Mouse (Mus musculus) 3T3-L1 (cell line): ENCODE data around the gene Camkmt.

Source experiments
- DNase-seq: peaks from one replicate; pipeline ENCODE4 v3.0.0-alpha.2; 2015; ENCODE audit warnings: low read depth, low spot score

Camkmt gene

GRCm38 (mm10) chr17:85291154-85291553 is 200.8 kb downstream of the Camkmt start:
- DNase-seq, result no peak

GRCm38 (mm10) chr17:85291601-85292000 is 201.2 kb downstream of the Camkmt start:
- no peak for DNase-seq

- DNase-seq, result peak; percentile 6
These were observed 201.9 kb downstream of the Camkmt start for GRCm38 (mm10) chr17:85292276-85292675.

GRCm38 (mm10) chr17:85303686-85304085 is 213.3 kb downstream of the Camkmt start:
- DNase-seq, result no peak

- DNase-seq, result no peak
These were observed 218.2 kb downstream of the Camkmt start for GRCm38 (mm10) chr17:85308566-85308965.

- DNase-seq, result no peak
These were observed 218.7 kb downstream of the Camkmt start for GRCm38 (mm10) chr17:85309046-85309445.

GRCm38 (mm10) chr17:85311348-85311747 is 221.0 kb downstream of the Camkmt start:
- DNase-seq, result no peak

- no peak for DNase-seq
These were observed 228.0 kb downstream of the Camkmt start for GRCm38 (mm10) chr17:85318401-85318800.

- DNase-seq, result no peak
These were observed 229.5 kb downstream of the Camkmt start for GRCm38 (mm10) chr17:85319779-85320300.

GRCm38 (mm10) chr17:85328901-85329300 is 238.5 kb downstream of the Camkmt start:
- no peak for DNase-seq

GRCm38 (mm10) chr17:85335464-85335863 is 245.1 kb downstream of the Camkmt start:
- no peak for DNase-seq

- DNase-seq, result no peak
These were observed 247.3 kb downstream of the Camkmt start for GRCm38 (mm10) chr17:85337666-85338065.

- DNase-seq, result no peak
These were observed 250.9 kb downstream of the Camkmt start for GRCm38 (mm10) chr17:85341134-85341700.

- no peak for DNase-seq
These were observed 252.1 kb downstream of the Camkmt start for GRCm38 (mm10) chr17:85342471-85342870.

GRCm38 (mm10) chr17:85343435-85343834 is 253.1 kb downstream of the Camkmt start:
- DNase-seq, result no peak

GRCm38 (mm10) chr17:85346701-85347100 is 256.3 kb downstream of the Camkmt start:
- no peak for DNase-seq

- DNase-seq, result no peak
These were observed 259.1 kb downstream of the Camkmt start for GRCm38 (mm10) chr17:85349331-85349935.

GRCm38 (mm10) chr17:85351301-85351700 is 260.9 kb downstream of the Camkmt start:
- DNase-seq, result no peak

GRCm38 (mm10) chr17:85352731-85353130 is 262.4 kb downstream of the Camkmt start:
- DNase-seq, result no peak

GRCm38 (mm10) chr17:85353191-85353590 is 262.8 kb downstream of the Camkmt start:
- no peak for DNase-seq

- no peak for DNase-seq
These were observed 263.3 kb downstream of the Camkmt start for GRCm38 (mm10) chr17:85353636-85354035.

GRCm38 (mm10) chr17:85355356-85355755 is 265.0 kb downstream of the Camkmt start:
- DNase-seq, result no peak

GRCm38 (mm10) chr17:85361006-85361405 is 270.7 kb downstream of the Camkmt start:
- no peak for DNase-seq
